Mouse (Mus musculus): ENCODE data around the gene Drap1.

DNA sequence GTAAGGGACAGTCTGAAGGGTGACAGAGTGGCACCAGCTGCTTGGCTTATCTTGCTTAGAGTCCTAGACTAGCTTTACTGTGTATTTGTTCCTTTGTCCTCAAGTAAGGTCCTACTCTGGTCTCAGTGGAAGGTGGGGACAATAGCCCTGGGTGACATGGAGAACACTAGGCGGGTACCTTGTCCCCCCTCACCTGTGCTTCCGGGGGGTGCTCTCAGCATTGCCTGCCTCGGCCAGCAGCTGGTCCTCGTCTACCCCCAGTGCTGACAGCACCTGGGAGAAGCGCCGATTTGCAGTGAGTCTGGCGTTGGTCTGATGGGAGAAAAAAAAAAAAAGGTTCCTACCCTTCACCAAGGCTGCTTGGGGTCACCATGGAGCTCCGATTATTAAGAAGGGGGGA, 34.4 kb downstream of the Drap1 start:
- no peak for TF ChIP-seq CTCF (IDR thresholded peaks at IDR 0.05; ENCODE audit: extremely low read depth, insufficient read depth, insufficient read length, insufficient replicate concordance)
- TF ChIP-seq POLR2A (IDR thresholded peaks at IDR 0.05; ENCODE audit: low read depth, low read length), result no peak

Data from spleen, adult 2 months (tissue).